Mouse (Mus musculus) spleen, adult 2 months (tissue): Measurements from ENCODE around the gene Brd1. TPM values are rescaled to one million over a fixed set of nuclear protein-coding genes. Genes with fewer than 3 reads are reported as not detected.

ENCODE experiments used
- DNase-seq, 2 experiments: peaks; one replicate each; pipeline versions ENCODE4 v3.0.0 to v3.0.0-alpha.2; 2012 to 2021; ENCODE audit warnings: low spot score in 2 of 2, low read depth in 1 of 2
- H3K27ac ChIP-seq: fragments of 200-500 bp; 2 replicates; pipeline ENCODE4 v1.5.1; 2012; ENCODE audit warnings: low read length, inconsistent platforms; ENCODE audit not compliant: insufficient read depth
- H3K27me3 ChIP-seq: fragments of 200-500 bp; 2 replicates; pipeline ENCODE4 v1.6.1; 2012; ENCODE audit warnings: mild to moderate bottlenecking, moderate library complexity, low read length, inconsistent platforms; ENCODE audit not compliant: control insufficient read depth, insufficient read depth
- H3K36me3 ChIP-seq: fragments of 200-500 bp; 2 replicates; pipeline ENCODE4 v1.6.1; 2012; ENCODE audit warnings: mild to moderate bottlenecking, low read length, inconsistent platforms; ENCODE audit not compliant: control insufficient read depth, insufficient read depth
- H3K4me1 ChIP-seq: fragments of 200-500 bp; 2 replicates; pipeline ENCODE4 v1.6.1; 2011; ENCODE audit warnings: inconsistent platforms; ENCODE audit not compliant: control insufficient read depth, insufficient read depth, insufficient read length
- H3K4me3 ChIP-seq: fragments of 200-500 bp; 2 replicates; pipeline ENCODE4 v1.5.1; 2011; ENCODE audit warnings: mild to moderate bottlenecking, inconsistent platforms; ENCODE audit not compliant: insufficient read depth, insufficient read length; ENCODE audit errors: extremely low read depth
- CTCF ChIP-seq: fragments of 200-500 bp; IDR thresholded peaks from 2 replicates; pipeline ENCODE4 v1.5.1; 2011; ENCODE audit warnings: mild to moderate bottlenecking, inconsistent platforms; ENCODE audit not compliant: insufficient read depth, insufficient read length, insufficient replicate concordance; ENCODE audit errors: extremely low read depth
- POLR2A ChIP-seq: fragments of 200-500 bp; IDR thresholded peaks from 2 replicates; pipeline ENCODE4 v1.6.1; 2011; ENCODE audit warnings: low read depth, low read length, inconsistent platforms
- WGBS: fragments of 180-500 bp; shearing (Covaris S2); methylation state at CpG from one replicate; pipeline ENCODE4 v1.1.7; 2018; 5-methylcytosine and 5-hydroxymethylcytosine counted together
- polyA plus RNA-seq: library from polyadenylated mRNA; depleted of rRNA; stranded (reverse); fragments of >200 nt; gene quantifications from 2 replicates; pipeline ENCODE4 v1.2.3, GENCODE M21; 2012

Brd1 gene
- polyA plus RNA-seq, 1 experiment: 13.2 TPM

- peaks cover 15% of the 10 kb centered on the region; the same call in 1 of the 2 replicates for H3K4me1 ChIP-seq
- no peaks in the 10 kb centered on the region for H3K27me3 ChIP-seq
- DNase-seq: no peak
- WGBS: 71% methylated on average over 3 of the region's 3 CpGs
- H3K4me3 ChIP-seq: no peak overlapping the region
- no peak for TF ChIP-seq CTCF
- no peak for TF ChIP-seq POLR2A
- peaks cover 20% of the 10 kb centered on the region for H3K36me3 ChIP-seq
- H3K27ac ChIP-seq: no peak overlapping the region
These were observed 3.3 kb downstream of the Brd1 start for GRCm38 (mm10) chr15:88730717-88731116.

- no peak overlapping the region for H3K4me3 ChIP-seq
- WGBS: 69% methylated on average over 3 of the region's 3 CpGs
- no peak for DNase-seq
- H3K36me3 ChIP-seq: peaks cover 29% of the 10 kb centered on the region
- TF ChIP-seq POLR2A (no peak), CTCF (no peak)
- peaks cover 10% of the 10 kb centered on the region; the same call in 1 of the 2 replicates for H3K4me1 ChIP-seq
- H3K27ac ChIP-seq: no peak overlapping the region
- no peaks in the 10 kb centered on the region for H3K27me3 ChIP-seq
These were observed 6.8 kb downstream of the Brd1 start for GRCm38 (mm10) chr15:88727204-88727603.

GRCm38 (mm10) chr15:88725036-88725435 is 9.0 kb downstream of the Brd1 start:
- Histone ChIP-seq H3K36me3 (peaks cover 27% of the 10 kb centered on the region), H3K27me3 (no peaks in the 10 kb centered on the region), H3K4me1 (no peaks in the 10 kb centered on the region; the same call in 1 of the 2 replicates), H3K27ac (no peak overlapping the region), H3K4me3 (no peak overlapping the region)
- no peak for TF ChIP-seq CTCF
- TF ChIP-seq POLR2A: no peak
- no peak for DNase-seq
- WGBS: 87% methylated on average over 5 of the region's 5 CpGs

- H3K27ac ChIP-seq: no peak overlapping the region
- no peaks in the 10 kb centered on the region; the same call in 1 of the 2 replicates for H3K4me1 ChIP-seq
- no peak overlapping the region for H3K4me3 ChIP-seq
- TF ChIP-seq POLR2A (no peak), CTCF (no peak)
- 95% methylated on average over 7 of the region's 7 CpGs for WGBS
- H3K27me3 ChIP-seq: no peaks in the 10 kb centered on the region
- peaks cover 21% of the 10 kb centered on the region for H3K36me3 ChIP-seq
- no peak for DNase-seq
These were observed 9.7 kb downstream of the Brd1 start for GRCm38 (mm10) chr15:88724311-88724710.

- H3K4me1 ChIP-seq: no peaks in the 10 kb centered on the region; the same call in 1 of the 2 replicates
- DNase-seq: no peak
- H3K36me3 ChIP-seq: peaks cover 15% of the 10 kb centered on the region
- H3K27me3 ChIP-seq: no peaks in the 10 kb centered on the region
- no peak overlapping the region for H3K4me3 ChIP-seq
- 95% methylated on average over 6 of the region's 6 CpGs for WGBS
- TF ChIP-seq POLR2A: no peak
- no peak for TF ChIP-seq CTCF
- no peak overlapping the region for H3K27ac ChIP-seq
These were observed 10.8 kb downstream of the Brd1 start for GRCm38 (mm10) chr15:88723205-88723604.

- H3K36me3 ChIP-seq: peaks cover 35% of the 10 kb centered on the region
- H3K4me1 ChIP-seq: no peaks in the 10 kb centered on the region
- 89% methylated on average over 9 of the region's 9 CpGs for WGBS
- no peak for DNase-seq
- H3K4me3 ChIP-seq: no peak overlapping the region
- H3K27ac ChIP-seq: no peak overlapping the region
- no peak for TF ChIP-seq POLR2A
- no peak for TF ChIP-seq CTCF
- no peaks in the 10 kb centered on the region for H3K27me3 ChIP-seq
These were observed 16.8 kb downstream of the Brd1 start for GRCm38 (mm10) chr15:88717239-88717638.

- Histone ChIP-seq H3K4me3 (no peak overlapping the region), H3K36me3 (peaks cover 43% of the 10 kb centered on the region), H3K27ac (no peak overlapping the region), H3K4me1 (no peaks in the 10 kb centered on the region), H3K27me3 (no peaks in the 10 kb centered on the region)
- peak in 1 of 2 experiments; percentile 31 for DNase-seq
- no peak for TF ChIP-seq CTCF
- no peak for TF ChIP-seq POLR2A
These were observed 17.7 kb downstream of the Brd1 start for GRCm38 (mm10) chr15:88716350-88716749.
